Mouse (Mus musculus): ENCODE results near the gene Maip1. TPM values are rescaled to one million over a fixed set of nuclear protein-coding genes. Genes with fewer than 3 reads are reported as not detected.

Gene Maip1
- polyA plus RNA-seq, 1 experiment from 2014 or later: 20.7 TPM

Other genes starting within 250 kb of the Maip1 start
- 12.8 and 13.6 TPM in 2 replicates for gene 1700066M21Rik, start 28.7 kb upstream of the Maip1 start, polyA plus RNA-seq (2016; fragmentation: Nextera tagmentation; extraction: Ambion mirVana)
- gene Tyw5, start 773 bp downstream of the Maip1 start, polyA plus RNA-seq (2016; fragmentation: Nextera tagmentation; extraction: Ambion mirVana): 30.5 and 33.2 TPM in 2 replicates